17 mouse cellular contexts compared by ENCODE assay signal in the genomic region with DNA sequence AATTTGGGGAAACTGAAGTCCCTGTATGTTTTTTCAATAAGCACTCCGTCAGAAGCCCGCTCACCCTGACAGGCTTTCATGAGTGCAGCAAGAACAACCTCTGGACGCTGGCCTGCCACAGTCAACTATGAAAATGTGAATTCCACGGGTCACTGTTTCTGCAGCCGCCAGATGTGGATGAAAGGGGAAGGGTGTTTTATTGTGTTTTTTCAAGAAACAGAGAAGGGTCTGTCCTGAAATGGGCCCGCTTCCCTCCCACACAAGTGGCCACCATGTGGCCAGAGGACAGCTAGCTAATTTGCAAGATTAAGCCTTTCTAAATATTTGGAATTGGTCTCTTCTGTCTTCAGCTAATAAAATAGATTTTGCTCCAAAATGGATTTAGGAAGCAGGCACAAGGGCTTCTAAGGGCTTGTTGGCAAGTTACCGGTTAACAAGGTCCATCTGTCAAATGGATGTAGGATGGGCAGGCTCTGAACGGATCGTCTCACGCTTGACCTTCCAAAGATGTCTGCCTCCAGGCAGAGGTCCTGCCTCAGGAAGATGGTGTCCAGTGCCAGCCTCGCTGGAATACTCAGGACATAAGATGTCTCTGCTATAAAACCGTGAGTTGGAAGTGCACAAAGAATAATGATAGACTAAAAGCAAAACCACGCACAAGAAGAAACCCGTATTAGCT.
DNase-seq lines count a peak whose midpoint lies in the region; ATAC-seq and TF ChIP-seq lines count a peak whose summit lies in the region.
"Had no signal": no experiment of that assay in that cellular context is flagged by ENCODE, and none has a peak within 500 bp of the region (broad histone marks: within the 10 kb centered on the region; RNA-seq: fewer than 3 reads in every experiment).

No protein-coding gene starts in this region.

- peak; percentile 18; the same call in 1 of the 2 replicates for TF ChIP-seq CTCF in stomach, postnatal 0 days (IDR thresholded peaks at IDR 0.05; ENCODE audit: low read depth)

- peak overlapping the region; percentile 31; the same call in 1 of the 2 replicates for H3K27ac ChIP-seq in stomach, postnatal 0 days (replicated peaks)
- H3K27ac ChIP-seq: left cerebral cortex, adult 2 months; neural tube, embryonic 12.5 days had no signal

- H3K4me3 ChIP-seq in stomach, postnatal 0 days (ENCODE audit: low read depth, low read length): no peak overlapping the region
- H3K4me3 ChIP-seq: left cerebral cortex, adult 2 months; neural tube, embryonic 12.5 days had no signal

- 51% methylated on average over 14 of the region's 14 CpGs for WGBS in stomach, postnatal 0 days

- TF ChIP-seq EP300 in stomach, postnatal 0 days (optimal IDR thresholded peaks at IDR 0.05): no peak

- peak; percentile 15 to 22 for DNase-seq in cerebellum, postnatal 10 days
- DNase-seq in cerebellum, postnatal 25 days: no peak
- DNase-seq in kidney, postnatal 4 days: peak; percentile 12 to 15
- DNase-seq in kidney, adult 8-10 months: no peak
- peak; percentile 69 for DNase-seq in forelimb bud, embryonic 11.5 days (ENCODE audit: low read depth, low spot score)
- DNase-seq in stomach, postnatal 0 days (ENCODE audit: low spot score): no peak
- no peak for DNase-seq in thymus, postnatal 4 days
- no peak for DNase-seq in frontal cortex, postnatal 14 days (ENCODE audit: low spot score in 2 of 2)
- DNase-seq: adrenal gland, postnatal 10 days; cerebellum, adult 9-10 months; gastrocnemius, postnatal 10 days; lung, adult 2 months; thymus, adult 2 months had no signal

- H3K36me3 ChIP-seq in stomach, postnatal 0 days (ENCODE audit: control insufficient read depth, insufficient read depth, low read length): no peaks in the 10 kb centered on the region
- H3K36me3 ChIP-seq: neural tube, embryonic 12.5 days had no signal

- H3K27me3 ChIP-seq in stomach, postnatal 0 days (ENCODE audit: control insufficient read depth, insufficient read depth, low read length): no peaks in the 10 kb centered on the region
- H3K27me3 ChIP-seq: neural tube, embryonic 12.5 days had no signal

- no peak for ATAC-seq in stomach, postnatal 0 days (ENCODE audit: low FRiP score, low TSS enrichment)
- ATAC-seq: forebrain, embryonic 16.5 days; midbrain, embryonic 16.5 days had no signal

- no peaks in the 10 kb centered on the region for H3K9me3 ChIP-seq in stomach, postnatal 0 days (ENCODE audit: control insufficient read depth, low read length)
- H3K9me3 ChIP-seq: neural tube, embryonic 12.5 days had no signal

- H3K4me2 ChIP-seq in stomach, postnatal 0 days (replicated peaks; ENCODE audit: low read depth): peak overlapping the region; percentile 5; the same call in 1 of the 2 replicates
- H3K4me2 ChIP-seq: neural tube, embryonic 12.5 days had no signal

- H3K9ac ChIP-seq in stomach, postnatal 0 days (ENCODE audit: low read length): no peak overlapping the region
- H3K9ac ChIP-seq: neural tube, embryonic 12.5 days had no signal

- H3K4me1 ChIP-seq in stomach, postnatal 0 days (replicated peaks; ENCODE audit: control insufficient read depth, insufficient read depth): peaks cover 5% of the 10 kb centered on the region
- H3K4me1 ChIP-seq: neural tube, embryonic 12.5 days had no signal

Comparison
In these comparisons a context has a peak if more than half of its experiments do, and no peak if none do; other contexts are left out.
1. DNase-seq: peak in cerebellum, postnatal 10 days (2 of 2), kidney, postnatal 4 days (2 of 2) and forelimb bud, embryonic 11.5 days (single experiment); none in cerebellum, postnatal 25 days (0 of 2), kidney, adult 8-10 months (0 of 2), stomach, postnatal 0 days (single experiment), thymus, postnatal 4 days (single experiment) and frontal cortex, postnatal 14 days (0 of 2).